Mouse (Mus musculus) erythroblast, embryonic 14.5 days (primary cell): ENCODE measurements around the gene Cbx7.

Experiments
- GATA1 ChIP-seq: IDR thresholded peaks from 2 replicates; pipeline ENCODE4 v1.6.1; 2012; ENCODE audit warnings: low read length, inconsistent platforms, mixed read lengths
- TAL1 ChIP-seq: IDR thresholded peaks from 3 replicates; pipeline ENCODE4 v1.6.1; 2012; ENCODE audit warnings: low read length, inconsistent platforms, mixed read lengths

- TF ChIP-seq GATA1 = no peak
- TF ChIP-seq TAL1 = no peak
These were observed 37.8 kb downstream of the Cbx7 start for GRCm38 (mm10) chr15:79933052-79933669.
